Mouse (Mus musculus) CH12.LX (cell line): ENCODE measurements around the gene Olfr92. TPM values are rescaled to one million over a fixed set of nuclear protein-coding genes. Genes with fewer than 3 reads are reported as not detected.

Experiments
- DNase-seq: peaks from one replicate; pipeline ENCODE4 v3.0.0-alpha.2; 2013; ENCODE audit errors: extremely low read depth
- H3K27ac ChIP-seq: 2 replicates; pipeline ENCODE4 v1.5.1; 2012; ENCODE audit warnings: low read depth, mild to moderate bottlenecking, control low read depth, moderate library complexity; ENCODE audit not compliant: insufficient read depth
- H3K27me3 ChIP-seq: replicated peaks from 2 replicates; pipeline ENCODE3; 2012; ENCODE audit warnings: inconsistent platforms
- H3K36me3 ChIP-seq, 2 experiments: replicated peaks in 1 of 2; 2 replicates each; pipeline versions ENCODE3 to v1.6.1; 2012; ENCODE audit warnings: inconsistent platforms in 1 of 2, low read length in 1 of 2, mild to moderate bottlenecking in 1 of 2, mixed read lengths in 1 of 2, moderate library complexity in 1 of 2; ENCODE audit not compliant: control insufficient read depth in 1 of 2, insufficient read depth in 1 of 2
- H3K4me1 ChIP-seq, 2 experiments: 2 replicates each; pipeline ENCODE4 v1.6.1; 2012; ENCODE audit warnings: inconsistent platforms in 1 of 2, moderate library complexity in 1 of 2; ENCODE audit not compliant: insufficient read depth in 2 of 2, control insufficient read depth in 1 of 2
- H3K4me2 ChIP-seq: 2 replicates; pipeline ENCODE4 v1.6.1; 2012; ENCODE audit warnings: low read depth, mild to moderate bottlenecking, control low read depth; ENCODE audit not compliant: poor library complexity, insufficient read depth, severe bottlenecking
- H3K4me3 ChIP-seq, 3 experiments: fragments of 150-350 bp in 1 of 3; sonication (generic) in 1 of 3; replicated peaks in 1 of 3; 2 replicates each; pipeline versions ENCODE3 to v1.5.1; 2011 to 2012; ENCODE audit warnings: low read depth in 2 of 3, low read length in 2 of 3, mild to moderate bottlenecking in 2 of 3, moderate library complexity in 2 of 3, control low read depth in 1 of 3, improper control_type of control experiment in 1 of 3, inconsistent platforms in 1 of 3, mixed read lengths in 1 of 3; ENCODE audit not compliant: poor library complexity in 1 of 3
- H3K79me2 ChIP-seq: replicated peaks from 2 replicates; pipeline ENCODE4 v1.6.1; 2012; ENCODE audit warnings: mild to moderate bottlenecking, moderate library complexity; ENCODE audit not compliant: control insufficient read depth, poor library complexity, insufficient read depth, severe bottlenecking; ENCODE audit errors: extremely low read depth
- H3K9ac ChIP-seq: 2 replicates; pipeline ENCODE4 v1.6.1; 2012; ENCODE audit warnings: low read depth, mild to moderate bottlenecking, control low read depth, moderate library complexity; ENCODE audit not compliant: insufficient read depth
- H3K9me3 ChIP-seq: replicated peaks from 2 replicates; pipeline ENCODE3; 2012; ENCODE audit warnings: low read length, inconsistent platforms, mixed read lengths
- BHLHE40 ChIP-seq: IDR thresholded peaks from 2 replicates; pipeline ENCODE4 v1.6.1; 2011; ENCODE audit warnings: mild to moderate bottlenecking, low read depth, low read length, improper control_type of control experiment
- CHD1 ChIP-seq: IDR thresholded peaks from 2 replicates; pipeline ENCODE4 v1.6.1; 2012; ENCODE audit warnings: low read depth, low read length, improper control_type of control experiment, inconsistent platforms
- CHD2 ChIP-seq: IDR thresholded peaks from 2 replicates; pipeline ENCODE4 v1.6.1; 2011; ENCODE audit warnings: low read length, improper control_type of control experiment
- E2F4 ChIP-seq: IDR thresholded peaks from 2 replicates; pipeline ENCODE4 v1.6.1; 2011; ENCODE audit warnings: low read depth, low read length, improper control_type of control experiment; ENCODE audit not compliant: insufficient replicate concordance
- ELF1 ChIP-seq: IDR thresholded peaks from 2 replicates; pipeline ENCODE4 v1.6.1; 2014; ENCODE audit warnings: low read depth, mild to moderate bottlenecking, inconsistent platforms, low read length, improper control_type of control experiment
- EP300 ChIP-seq: IDR thresholded peaks from 2 replicates; pipeline ENCODE4 v1.6.1; 2011; ENCODE audit warnings: low read length, improper control_type of control experiment
- ETS1 ChIP-seq: conservative IDR thresholded peaks from 2 replicates; pipeline ENCODE4 v1.6.1; 2012; ENCODE audit warnings: low read depth, mild to moderate bottlenecking, inconsistent platforms, low read length, improper control_type of control experiment, moderate library complexity
- GABPA ChIP-seq: IDR thresholded peaks from 2 replicates; pipeline ENCODE4 v1.6.1; 2012; ENCODE audit warnings: low read depth, low read length, improper control_type of control experiment, inconsistent platforms; ENCODE audit not compliant: insufficient replicate concordance
- HCFC1 ChIP-seq: IDR thresholded peaks from 2 replicates; pipeline ENCODE4 v1.6.1; 2012; ENCODE audit warnings: low read depth, mild to moderate bottlenecking, inconsistent platforms, low read length, improper control_type of control experiment
- IRF4 ChIP-seq: IDR thresholded peaks from 2 replicates; pipeline ENCODE4 v1.6.1; 2014; ENCODE audit warnings: low read depth, mild to moderate bottlenecking, inconsistent platforms, low read length, improper control_type of control experiment
- JUN ChIP-seq: IDR thresholded peaks from 2 replicates; pipeline ENCODE4 v1.6.1; 2011; ENCODE audit warnings: low read depth, mild to moderate bottlenecking, low read length, improper control_type of control experiment, moderate library complexity; ENCODE audit not compliant: insufficient read depth
- KAT2A ChIP-seq: IDR thresholded peaks from 2 replicates; pipeline ENCODE4 v1.6.1; 2012; ENCODE audit warnings: low read length, improper control_type of control experiment, inconsistent platforms; ENCODE audit not compliant: insufficient replicate concordance
- MAX ChIP-seq: IDR thresholded peaks from 2 replicates; pipeline ENCODE4 v1.6.1; 2011; ENCODE audit warnings: low read length, improper control_type of control experiment
- MAZ ChIP-seq: IDR thresholded peaks from 2 replicates; pipeline ENCODE4 v1.6.1; 2012; ENCODE audit warnings: low read depth, mild to moderate bottlenecking, inconsistent platforms, low read length, improper control_type of control experiment, moderate library complexity
- MYC ChIP-seq: IDR thresholded peaks from 2 replicates; pipeline ENCODE4 v1.6.1; 2011; ENCODE audit warnings: low read depth, mild to moderate bottlenecking, improper control_type of control experiment, low read length
- PAX5 ChIP-seq: IDR thresholded peaks from 2 replicates; pipeline ENCODE4 v1.6.1; 2012; ENCODE audit warnings: low read length, inconsistent platforms, mixed read lengths
- RAD21 ChIP-seq: IDR thresholded peaks from 2 replicates; pipeline ENCODE4 v1.6.1; 2011; ENCODE audit warnings: low read depth, mild to moderate bottlenecking, low read length, improper control_type of control experiment, moderate library complexity
- SIN3A ChIP-seq: IDR thresholded peaks from 2 replicates; pipeline ENCODE4 v1.6.1; 2012; ENCODE audit warnings: low read length, improper control_type of control experiment, inconsistent platforms
- TCF12 ChIP-seq: IDR thresholded peaks from 2 replicates; pipeline ENCODE4 v1.6.1; 2014; ENCODE audit warnings: low read depth, mild to moderate bottlenecking, inconsistent platforms, low read length, improper control_type of control experiment
- USF2 ChIP-seq: conservative IDR thresholded peaks from 2 replicates; pipeline ENCODE4 v1.6.1; 2011; ENCODE audit warnings: low read depth, low read length, improper control_type of control experiment
- ZKSCAN1 ChIP-seq: IDR thresholded peaks from 2 replicates; pipeline ENCODE4 v1.6.1; 2012; ENCODE audit warnings: low read depth, inconsistent platforms, low read length, improper control_type of control experiment, borderline replicate concordance
- ZNF384 ChIP-seq: IDR thresholded peaks from 2 replicates; pipeline ENCODE4 v1.6.1; 2012; ENCODE audit warnings: low read depth, low read length, improper control_type of control experiment, inconsistent platforms
- dilution Hi-C: fragments of 300-500 bp; cut with MboI; formaldehyde crosslinking; loops from 2 replicates; pipeline ENCODE4 v1.14.3; 2020; ENCODE audit warnings: low sequenced_read_pairs; ENCODE audit not compliant: extremely low pct_unique_long_range_greater_than_20kb, extremely low pct_ligation_motif_present
- in situ Hi-C: fragments of 300-500 bp; cut with MboI; formaldehyde crosslinking; loops from 3 replicates; pipeline ENCODE4 v1.14.3; 2019; ENCODE audit warnings: low sequenced_read_pairs, low pct_ligation_motif_present, low pct_unique_long_range_greater_than_20kb, mixed read lengths
- polyA plus RNA-seq: library from polyadenylated mRNA; unstranded; fragments of >175 nt; gene quantifications from 2 replicates; pipeline ENCODE4 v1.2.1, GENCODE M21; 2012; ENCODE audit warnings: low read depth; ENCODE audit not compliant: insufficient read length
- total RNA-seq, 2 experiments: library from RNA; depleted of rRNA; stranded (reverse); fragments of 300-350 nt in 1 of 2; fragments of >200 nt in 1 of 2; gene quantifications; 2 replicates each; pipeline ENCODE4 v1.2.3; 2012 to 2014

Olfr92 gene
- total and polyA plus RNA-seq, 3 experiments = not detected

DNA sequence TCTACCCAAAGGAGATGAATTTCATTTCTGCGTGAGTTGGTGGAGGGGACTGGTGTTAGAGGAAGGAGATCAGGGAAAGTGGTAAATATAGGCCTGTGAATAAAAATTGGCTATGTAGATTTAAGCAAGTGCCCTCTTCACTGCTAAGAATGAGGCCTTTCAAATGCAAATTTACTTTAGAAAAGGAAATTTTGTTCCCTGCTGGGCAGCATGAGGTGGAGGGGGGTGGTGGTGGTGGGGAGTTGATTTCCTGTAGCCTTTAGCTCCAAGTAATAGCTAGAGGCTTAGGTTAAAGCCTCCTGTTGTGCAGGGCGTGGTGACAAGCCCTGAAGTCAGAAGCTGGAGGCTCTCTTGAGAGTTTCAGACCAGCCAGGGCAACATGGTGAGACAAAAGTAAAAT, 40.9 kb downstream of the Olfr92 start:
- dilution Hi-C loops = no loop called here
- H3K9ac ChIP-seq = no peak overlapping the region
- H3K27ac ChIP-seq = no peak overlapping the region
- peaks cover 6 to 30% of the 10 kb centered on the region in 2 experiments for H3K36me3 ChIP-seq
- H3K9me3 ChIP-seq = no peaks in the 10 kb centered on the region
- no peak for TF ChIP-seq KAT2A
- TF ChIP-seq IRF4 = no peak
- TF ChIP-seq PAX5 = no peak
- TF ChIP-seq MAX = no peak
- no peak for TF ChIP-seq SIN3A
- no peak for TF ChIP-seq BHLHE40
- TF ChIP-seq JUN = no peak
- TF ChIP-seq RAD21 = no peak
- no peak for TF ChIP-seq MAZ
- no peak for TF ChIP-seq ELF1
- no peak for TF ChIP-seq ZKSCAN1
- TF ChIP-seq EP300 = no peak
- TF ChIP-seq E2F4 = no peak
- no peak for TF ChIP-seq HCFC1
- no peak for TF ChIP-seq ZNF384
- no peak for TF ChIP-seq MYC
- TF ChIP-seq GABPA = no peak
- no peak for TF ChIP-seq CHD2
- peaks cover 0 to 10% of the 10 kb centered on the region in 2 experiments; a peak in 1 of 4 replicates for H3K4me1 ChIP-seq
- no peak overlapping the region for H3K4me2 ChIP-seq
- DNase-seq = no peak
- in situ Hi-C loops = loop anchor here (5.0 kb wide), 1 partner anchor 123 kb away; the partner anchor contains the start of gene Olfr94
- no peaks in the 10 kb centered on the region for H3K27me3 ChIP-seq
- no peaks in the 10 kb centered on the region for H3K79me2 ChIP-seq
- H3K4me3 ChIP-seq = no peak overlapping the region

GRCm38 (mm10) chr17:37078193-37078592, 41.7 kb downstream of the Olfr92 start:
- H3K27ac ChIP-seq = no peak overlapping the region
- no peak overlapping the region for H3K4me2 ChIP-seq
- H3K9ac ChIP-seq = no peak overlapping the region
- peaks cover 0 to 10% of the 10 kb centered on the region in 2 experiments; a peak in 1 of 4 replicates for H3K4me1 ChIP-seq
- no peak overlapping the region for H3K4me3 ChIP-seq
- no peak for DNase-seq
- H3K36me3 ChIP-seq = peaks cover 10 to 37% of the 10 kb centered on the region in 2 experiments
- H3K79me2 ChIP-seq = no peaks in the 10 kb centered on the region
- dilution Hi-C loops = no loop called here
- in situ Hi-C loops = loop anchor here (5.0 kb wide), 1 partner anchor 124 kb away; the partner anchor contains the start of gene Olfr94
- TF ChIP-seq CHD1 (no peak), TCF12 (no peak), USF2 (no peak), ETS1 (no peak), HCFC1 (no peak)
- TF ChIP-seq, all 38 proteins: peak for 0
- H3K9me3 ChIP-seq = no peaks in the 10 kb centered on the region
- H3K27me3 ChIP-seq = no peaks in the 10 kb centered on the region
